Mouse (Mus musculus) layer of hippocampus, postnatal 10 days (tissue): ENCODE data around the gene Opa1. TPM values are rescaled to one million over a fixed set of nuclear protein-coding genes. Genes with fewer than 3 reads are reported as not detected.
A peak's percentile ranks its signal among the peaks of the same experiment; 100 is the strongest.

Source experiments
- DNase-seq, 2 experiments: peaks; one replicate each; pipeline ENCODE4 v3.0.0; 2021; ENCODE audit warnings: low spot score in 2 of 2
- total RNA-seq, 2 experiments: library from RNA; stranded (reverse); gene quantifications; 2 replicates each; pipeline ENCODE4 v1.2.3; 2021

Opa1 gene
- total RNA-seq, 2 experiments from 2014 or later, result 109 to 110 TPM

DNA sequence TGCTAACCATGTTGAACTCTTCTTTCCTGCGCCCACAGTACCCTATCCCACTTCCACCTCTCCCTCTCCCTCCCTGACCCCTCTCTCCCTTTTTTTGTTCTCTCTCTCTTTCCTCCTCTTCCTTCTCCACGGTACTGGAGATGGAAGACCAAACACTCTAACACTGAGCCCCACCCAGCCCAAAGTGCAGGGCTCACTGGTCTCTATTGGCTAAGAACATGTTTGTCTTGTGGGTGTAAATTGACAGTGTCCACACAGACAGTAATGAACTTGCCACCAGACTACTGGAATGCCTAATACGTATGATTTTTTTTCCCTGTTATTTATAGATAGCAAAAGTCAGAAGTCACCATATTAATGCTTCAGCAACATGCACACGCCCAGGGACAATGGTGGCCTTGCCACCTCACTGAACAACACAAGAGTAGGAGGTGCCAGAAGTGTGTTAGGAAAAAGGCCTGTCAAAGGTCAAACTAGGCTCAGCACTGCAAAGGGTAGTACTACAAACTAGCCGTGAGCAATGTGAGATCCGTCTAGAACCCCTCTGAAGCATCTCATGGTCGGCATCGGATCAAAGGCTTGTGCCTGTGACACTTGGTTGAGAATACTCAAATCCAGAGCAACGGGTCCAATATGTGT is 77.2 kb downstream of the Opa1 start:
- no peak for DNase-seq

DNA sequence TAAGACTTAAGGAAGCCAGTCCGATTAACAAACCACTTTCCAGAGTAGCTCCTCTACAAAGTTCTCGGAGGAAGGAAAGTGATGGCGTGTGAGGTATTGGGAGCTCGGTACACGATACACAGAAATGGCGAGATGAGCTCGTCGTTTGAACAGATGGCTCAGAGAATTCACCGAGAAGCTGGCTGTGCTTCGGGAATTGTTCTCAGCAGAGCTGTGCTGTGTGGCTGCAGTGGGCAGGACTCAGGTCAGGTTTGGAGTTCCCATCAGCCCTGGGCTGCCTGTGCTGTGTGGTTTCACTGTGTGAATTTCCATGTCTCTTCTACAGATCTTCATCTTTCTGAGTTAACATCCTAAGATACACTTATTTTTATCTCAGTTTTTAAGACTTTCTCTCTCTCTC is 77.8 kb downstream of the Opa1 start:
- peak in 1 of 2 experiments; percentile 21 for DNase-seq

- peak; percentile 37 to 46 for DNase-seq
Measured at GRCm38 (mm10) chr16:29657650-29658548, 78.8 kb downstream of the Opa1 start.

DNA sequence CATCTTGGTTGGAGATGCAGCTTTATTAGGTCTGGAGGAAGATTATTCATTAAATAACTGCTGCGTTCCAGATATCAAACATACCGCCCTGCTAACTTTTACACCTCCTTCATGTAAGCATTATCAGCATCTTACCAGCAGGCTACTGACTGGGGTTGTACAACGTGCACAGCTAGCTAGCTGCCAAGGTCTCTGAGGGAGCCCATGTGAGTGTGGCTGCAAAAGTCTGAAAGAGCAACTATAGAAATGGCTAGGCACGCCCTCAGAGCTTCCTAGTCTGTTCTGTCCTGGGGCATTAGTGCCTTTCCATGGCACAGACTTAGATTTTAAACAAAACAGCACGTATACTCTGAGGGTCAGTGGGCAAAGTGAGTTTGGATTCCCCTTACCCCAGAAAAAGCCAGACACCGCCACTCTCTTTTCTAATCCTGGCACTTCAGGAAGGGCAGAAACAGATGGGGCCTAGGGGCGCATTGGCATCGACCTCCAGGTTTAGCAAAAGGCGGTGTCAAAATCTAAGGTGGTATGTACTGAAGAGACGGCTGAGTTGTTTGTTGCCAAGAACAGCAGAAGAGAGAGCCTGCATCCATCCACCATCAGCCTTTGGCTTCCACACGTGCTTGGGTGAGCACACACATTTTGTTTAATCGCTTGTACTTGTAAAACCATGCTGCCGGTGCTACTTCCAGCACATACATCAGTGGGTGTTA is 80.1 kb downstream of the Opa1 start:
- DNase-seq, result no peak

DNA sequence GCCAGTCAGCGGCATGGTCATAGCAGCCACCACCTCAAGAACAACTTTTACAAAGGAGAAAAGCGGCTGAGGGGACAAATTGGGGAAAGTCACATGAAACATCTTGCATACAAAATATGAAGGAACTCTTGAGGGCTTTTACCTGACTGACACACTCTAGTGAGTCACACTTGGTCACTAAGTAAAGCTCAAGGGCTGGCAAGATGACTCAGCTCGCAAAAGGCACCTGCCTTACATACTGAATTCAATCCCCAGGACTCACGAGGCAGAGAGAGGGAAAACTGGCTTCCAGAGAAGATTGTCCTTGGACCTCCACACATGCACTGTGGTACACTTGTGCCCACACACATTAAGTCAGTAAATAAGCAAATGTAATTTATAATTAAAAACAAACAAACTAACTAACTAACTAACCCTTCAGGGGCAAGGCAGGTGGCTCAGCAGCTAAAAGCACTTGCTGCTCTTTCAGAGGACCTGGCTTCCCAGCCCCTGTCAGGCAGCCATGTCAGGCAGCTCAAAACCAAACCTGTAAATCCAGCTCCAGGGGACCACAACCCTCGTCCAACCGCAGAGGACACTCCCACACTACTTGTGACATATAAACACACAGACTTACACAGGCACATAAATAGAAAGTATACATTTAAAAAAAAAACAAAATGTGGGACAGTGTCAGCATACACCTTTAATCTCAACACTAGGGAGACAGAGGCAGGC is 84.1 kb downstream of the Opa1 start:
- DNase-seq, result no peak

GRCm38 (mm10) chr16:29664392-29664791 is 85.3 kb downstream of the Opa1 start:
- DNase-seq, result no peak

DNA sequence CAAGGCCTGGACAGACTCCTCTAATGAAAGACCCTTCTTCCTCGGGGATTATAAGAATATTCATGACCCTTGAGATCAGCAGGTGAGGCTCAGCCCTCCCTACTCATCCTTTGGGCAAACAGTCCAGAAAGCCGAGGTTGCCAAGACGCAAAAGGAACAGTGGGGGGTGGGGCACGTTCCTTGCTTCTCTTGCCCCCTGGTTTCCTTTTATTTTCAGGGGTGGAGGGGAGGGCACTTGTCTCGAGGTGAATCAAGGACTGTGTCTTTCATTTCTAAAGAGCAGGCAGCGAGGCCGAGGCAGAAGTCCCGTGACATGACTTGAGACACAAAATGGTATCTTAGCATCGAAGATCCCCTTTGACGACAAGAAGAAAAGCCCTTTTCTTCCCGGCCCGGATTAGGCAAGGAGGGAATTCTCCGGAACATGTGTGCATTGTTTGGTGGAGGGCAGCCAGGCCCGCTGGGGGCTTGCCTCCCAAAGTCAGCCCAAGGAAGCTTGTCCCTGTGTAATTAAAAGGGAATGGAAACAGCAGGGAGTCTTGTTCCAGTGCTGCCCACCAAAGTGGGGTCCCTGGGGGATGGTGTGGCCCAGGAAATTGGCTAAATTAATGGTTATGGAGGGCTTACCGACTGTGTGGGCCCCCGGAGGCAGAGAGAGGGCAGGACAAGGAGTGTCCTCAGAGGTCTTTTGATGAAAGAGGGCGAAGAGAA is 88.0 kb downstream of the Opa1 start:
- DNase-seq, result no peak

- no peak for DNase-seq
Measured at GRCm38 (mm10) chr16:29667702-29668061, 88.5 kb downstream of the Opa1 start.

DNA sequence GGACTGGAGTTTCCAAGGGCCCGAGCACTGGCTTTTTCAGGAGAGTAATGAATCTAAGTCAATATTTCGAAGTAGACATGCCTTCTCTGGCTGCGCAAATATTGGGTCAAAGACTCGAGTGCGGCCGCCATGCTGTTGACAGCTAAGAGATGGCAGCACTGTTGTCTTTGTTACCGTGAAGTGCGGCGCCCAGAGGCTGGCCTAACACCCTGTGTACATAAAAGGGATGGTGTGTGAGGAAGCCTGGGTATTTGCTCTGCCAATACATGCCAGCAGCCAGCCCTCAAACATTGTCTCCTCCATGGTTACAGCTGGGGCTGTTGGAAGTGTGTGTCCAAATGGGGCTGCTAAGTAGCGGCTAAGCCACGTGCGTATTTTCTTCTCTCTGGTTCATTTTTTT is 89.3 kb downstream of the Opa1 start:
- no peak for DNase-seq

DNA sequence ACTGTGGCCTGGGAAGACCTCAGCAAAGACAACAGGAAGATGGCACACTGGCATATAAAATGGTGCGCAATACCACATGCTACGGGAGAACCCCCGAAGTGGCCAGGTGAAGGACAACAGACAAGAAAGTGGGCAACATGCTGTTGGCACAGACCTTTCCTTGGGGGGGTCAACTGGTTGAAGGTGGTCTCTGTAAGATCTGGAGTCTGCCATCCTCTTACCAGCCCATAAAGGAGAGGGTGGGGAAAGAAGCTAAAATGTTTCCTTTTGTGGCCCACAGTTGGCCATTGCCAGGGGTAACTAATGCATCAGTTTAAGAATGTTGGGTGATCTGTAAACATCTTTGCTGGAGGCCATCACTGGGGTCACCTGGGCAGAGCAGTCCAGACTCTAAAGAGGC is 91.7 kb downstream of the Opa1 start:
- no peak for DNase-seq

- no peak for DNase-seq
Measured at GRCm38 (mm10) chr16:29673230-29673629, 94.1 kb downstream of the Opa1 start.

DNA sequence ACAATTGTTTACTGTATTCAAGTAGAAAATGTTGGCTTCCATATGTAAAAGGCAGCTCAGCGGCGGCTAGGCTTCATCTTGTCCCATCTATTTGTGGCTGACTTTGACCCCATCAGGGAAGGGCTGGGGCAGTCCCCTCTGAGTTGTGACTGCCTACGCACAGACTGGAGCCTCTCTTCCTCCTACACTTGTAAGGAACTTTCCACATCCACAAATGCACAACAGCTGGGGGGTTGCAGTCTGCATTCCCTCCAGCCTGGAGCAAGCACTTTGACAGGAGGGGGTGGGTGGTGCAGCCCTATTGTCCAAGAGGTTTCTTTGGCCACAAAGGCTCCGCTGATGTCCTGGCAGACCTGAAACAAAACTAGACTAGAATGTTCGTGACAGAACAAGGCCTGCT is 100.5 kb downstream of the Opa1 start:
- no peak for DNase-seq

DNA sequence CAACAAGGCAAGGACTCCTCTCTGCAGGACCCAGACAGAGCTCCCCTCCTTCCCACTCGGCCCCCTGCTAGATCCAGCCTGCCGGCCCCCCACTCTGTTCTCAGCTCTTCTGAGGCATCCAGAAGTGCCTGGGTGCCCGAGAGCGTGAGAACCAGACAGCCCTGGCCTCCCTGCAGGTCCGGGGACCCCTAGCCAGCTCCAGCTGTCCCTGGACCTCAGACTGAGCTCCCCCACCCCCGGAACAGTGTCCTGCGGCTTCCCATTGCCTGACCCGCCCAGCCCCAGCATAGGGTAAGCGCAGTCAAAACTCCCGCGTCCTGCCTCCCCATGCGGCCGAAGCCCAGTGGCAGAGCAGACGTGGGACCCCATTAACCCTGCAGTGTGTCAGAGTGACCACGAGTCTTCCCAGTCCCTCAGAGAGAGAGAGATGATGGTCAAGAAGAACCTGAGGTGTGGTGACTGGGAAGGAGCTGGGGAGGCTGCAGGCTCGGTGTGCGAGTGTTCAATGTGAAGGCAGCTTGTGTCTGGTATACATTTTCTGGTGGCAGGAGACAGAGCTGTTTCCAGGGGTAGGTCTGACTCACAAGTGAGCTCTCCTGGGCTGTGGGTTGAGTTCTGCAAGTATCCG is 101.5 kb downstream of the Opa1 start:
- no peak for DNase-seq

- DNase-seq, result no peak
Measured at GRCm38 (mm10) chr16:29682555-29683431, 103.7 kb downstream of the Opa1 start.

GRCm38 (mm10) chr16:29683563-29683962 is 104.4 kb downstream of the Opa1 start:
- DNase-seq, result no peak

GRCm38 (mm10) chr16:29684111-29684510 is 105.0 kb downstream of the Opa1 start:
- DNase-seq, result no peak

DNA sequence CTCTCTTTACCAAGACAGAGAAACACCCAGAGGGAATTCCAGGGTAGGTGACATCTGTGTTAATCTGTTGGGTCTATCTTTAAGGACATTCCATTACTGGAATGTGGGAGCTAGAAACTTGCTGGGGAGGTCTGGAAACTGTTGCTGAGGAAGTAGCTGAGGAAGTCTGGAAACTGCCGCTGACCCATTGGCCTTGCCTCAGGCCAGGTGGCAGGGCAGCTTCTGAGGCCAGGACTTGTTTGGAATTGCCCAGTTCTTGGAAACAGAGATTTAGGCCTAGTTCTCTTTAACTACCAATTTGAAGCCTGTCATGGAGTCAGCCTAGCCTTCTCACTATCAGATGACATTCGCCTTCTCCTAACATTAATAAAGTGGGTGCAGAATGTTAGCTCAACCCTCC is 105.5 kb downstream of the Opa1 start:
- no peak for DNase-seq

- no peak for DNase-seq
Measured at GRCm38 (mm10) chr16:29686141-29686540, 107.0 kb downstream of the Opa1 start.
